Mouse (Mus musculus) liver, embryonic 14.5 days (tissue): ENCODE data around the gene Elmo1.

Experiments used
- CTCF ChIP-seq: IDR thresholded peaks from 2 replicates; pipeline ENCODE4 v1.5.1; 2016; ENCODE audit warnings: antibody characterized with exemption, low read depth, control low read depth
- EP300 ChIP-seq: IDR thresholded peaks from 2 replicates; pipeline ENCODE4 v1.6.1; 2016; ENCODE audit warnings: antibody characterized with exemption, low read depth

GRCm38 (mm10) chr13:20335051-20335888 is 244.9 kb downstream of the Elmo1 start:
- no peak for TF ChIP-seq EP300
- no peak for TF ChIP-seq CTCF
